Mouse (Mus musculus): Measurements from ENCODE around the gene Vps26c.
"Not testable (repeated sequence)": the region's sequence is repeated elsewhere in the genome, so short reads cannot be mapped to it uniquely, and the experiment has no call there.

Gene Vps26c

GRCm38 (mm10) chr16:94484752-94485535 is 41.7 kb downstream of the Vps26c start:
- no peak for DNase-seq

GRCm38 (mm10) chr16:94473086-94473822 is 53.4 kb downstream of the Vps26c start:
- peak; percentile 54 for DNase-seq

GRCm38 (mm10) chr16:94472515-94472951 is 54.1 kb downstream of the Vps26c start:
- peak; percentile 77 for DNase-seq

GRCm38 (mm10) chr16:94468391-94468790 is 58.2 kb downstream of the Vps26c start:
- DNase-seq, result no peak

GRCm38 (mm10) chr16:94467337-94468055 is 59.1 kb downstream of the Vps26c start:
- peak; percentile 40 for DNase-seq

GRCm38 (mm10) chr16:94466317-94466716 is 60.3 kb downstream of the Vps26c start:
- DNase-seq, result not testable (repeated sequence)

- DNase-seq, result no peak
Measured at GRCm38 (mm10) chr16:94465900-94466299, 60.7 kb downstream of the Vps26c start.

- no peak for DNase-seq
Measured at GRCm38 (mm10) chr16:94464067-94464466, 62.6 kb downstream of the Vps26c start.

GRCm38 (mm10) chr16:94454146-94454545 is 72.5 kb downstream of the Vps26c start:
- no peak for DNase-seq

GRCm38 (mm10) chr16:94452768-94453167 is 73.9 kb downstream of the Vps26c start:
- no peak for DNase-seq

- no peak for DNase-seq
Measured at GRCm38 (mm10) chr16:94451545-94452488, 74.8 kb downstream of the Vps26c start.

GRCm38 (mm10) chr16:94449632-94450031 is 77.0 kb downstream of the Vps26c start:
- no peak for DNase-seq

GRCm38 (mm10) chr16:94449151-94449550 is 77.5 kb downstream of the Vps26c start:
- no peak for DNase-seq
